Mouse (Mus musculus) forebrain, embryonic 11.5 days (tissue): ENCODE data around the gene Mov10. TPM values are rescaled to one million over a fixed set of nuclear protein-coding genes. Genes with fewer than 3 reads are reported as not detected.
"Not testable (repeated sequence)": the region's sequence is repeated elsewhere in the genome, so short reads cannot be mapped to it uniquely, and the experiment has no call there.

Source experiments
- ATAC-seq: fragments of 200-750 bp; cut with Nextera tagmentation; replicated peaks from 2 replicates; pipeline ENCODE4 v1.8.0; 2017; ENCODE audit warnings: moderate TSS enrichment; ENCODE audit not compliant: low FRiP score
- DNase-seq: peaks from one replicate; pipeline ENCODE4 v3.0.0-alpha.2; 2017; ENCODE audit warnings: low spot score
- H3K27ac ChIP-seq: fragments of 300-500 bp; sonication (generic); 2 replicates; pipeline ENCODE4 v1.5.1; 2014; ENCODE audit warnings: low read depth, low read length
- H3K27me3 ChIP-seq: fragments of 300-500 bp; sonication (generic); 2 replicates; pipeline ENCODE4 v1.6.1; 2014; ENCODE audit warnings: mild to moderate bottlenecking, low read length, mixed read lengths; ENCODE audit not compliant: control insufficient read depth, insufficient read depth
- H3K36me3 ChIP-seq: fragments of 300-500 bp; sonication (generic); 2 replicates; pipeline ENCODE4 v1.6.1; 2014; ENCODE audit warnings: mild to moderate bottlenecking, low read length, moderate library complexity, mixed read lengths; ENCODE audit not compliant: control insufficient read depth, insufficient read depth
- H3K4me1 ChIP-seq: fragments of 300-500 bp; sonication (generic); replicated peaks from 2 replicates; pipeline ENCODE4 v1.6.1; 2014; ENCODE audit warnings: low read length, mixed read lengths; ENCODE audit not compliant: control insufficient read depth, insufficient read depth
- H3K4me2 ChIP-seq: fragments of 300-500 bp; sonication (generic); 2 replicates; pipeline ENCODE4 v1.6.1; 2014; ENCODE audit warnings: low read depth, mild to moderate bottlenecking, low read length, moderate library complexity, mixed read lengths; ENCODE audit not compliant: severe bottlenecking
- H3K4me3 ChIP-seq: fragments of 300-500 bp; sonication (generic); 2 replicates; pipeline ENCODE4 v1.5.1; 2014; ENCODE audit warnings: low read depth, low read length
- H3K9ac ChIP-seq: fragments of 300-500 bp; sonication (generic); 2 replicates; pipeline ENCODE4 v1.6.1; 2014; ENCODE audit warnings: low read length
- H3K9me3 ChIP-seq: fragments of 300-500 bp; sonication (generic); 2 replicates; pipeline ENCODE4 v1.6.1; 2016; ENCODE audit warnings: low read length, mixed read lengths; ENCODE audit not compliant: control insufficient read depth
- WGBS: fragments of 180-500 bp; shearing (Covaris S2); extraction: QIAGEN DNeasy Blood & Tissue Kit; methylation state at CpG from one replicate; pipeline ENCODE4 v1.1.7; 2014; 5-methylcytosine and 5-hydroxymethylcytosine counted together
- polyA plus RNA-seq: library from polyadenylated mRNA; unstranded; fragments of >200 nt; fragmentation: Nextera tagmentation; extraction: Ambion mirVana; gene quantifications from 2 replicates; pipeline ENCODE4 v1.2.1, GENCODE M21; 2014

Gene Mov10
- polyA plus RNA-seq, 1 experiment from 2014 or later = 15.3 TPM

DNA sequence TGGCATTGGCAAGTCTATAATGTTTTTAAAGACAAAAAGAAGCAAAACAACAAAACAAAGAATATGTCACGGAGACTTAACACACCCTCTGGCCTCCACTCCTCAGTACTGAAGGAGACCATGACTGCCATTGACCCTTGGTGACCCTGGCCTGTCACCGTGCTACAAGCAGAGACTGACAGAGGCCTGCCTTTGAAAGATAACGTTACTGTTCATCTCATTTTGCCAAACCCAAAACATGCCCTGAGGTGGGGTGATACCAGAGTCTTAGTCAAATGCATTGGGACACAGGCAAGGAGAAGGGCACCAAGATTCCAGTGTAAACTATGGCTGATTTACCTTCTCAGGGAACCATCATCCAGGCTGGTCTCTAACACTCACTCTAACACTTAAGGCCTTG, 49.2 kb downstream of the Mov10 start:
- H3K36me3 ChIP-seq = no peaks in the 10 kb centered on the region
- no peak overlapping the region for H3K4me2 ChIP-seq
- 57% methylated on average over 3 of the region's 3 CpGs for WGBS
- H3K4me1 ChIP-seq = no peaks in the 10 kb centered on the region
- ATAC-seq (no peak), DNase-seq (peak; percentile 34)
- no peak overlapping the region for H3K27ac ChIP-seq
- H3K9me3 ChIP-seq = no peaks in the 10 kb centered on the region
- no peak overlapping the region for H3K4me3 ChIP-seq
- H3K27me3 ChIP-seq = no peaks in the 10 kb centered on the region
- H3K9ac ChIP-seq = no peak overlapping the region

DNA sequence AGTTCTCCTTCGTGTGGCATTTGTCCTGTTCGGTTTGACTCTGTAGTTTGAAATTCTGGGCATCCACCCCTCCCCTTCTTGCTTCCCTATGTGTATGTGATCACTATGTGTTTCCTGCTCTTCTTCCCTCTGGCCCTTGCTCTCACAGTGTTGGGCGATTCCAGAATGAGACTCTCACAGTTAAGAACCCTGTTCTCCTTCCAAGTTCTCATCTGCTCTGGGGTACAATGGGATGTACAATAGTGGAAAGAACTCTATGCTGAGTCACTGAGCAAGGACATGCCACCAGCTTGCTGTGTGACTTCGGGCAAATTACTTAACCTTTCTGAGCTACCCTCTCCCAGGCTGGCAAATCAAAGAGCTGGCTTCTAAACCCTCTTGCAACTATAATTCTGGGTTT, 50.6 kb downstream of the Mov10 start:
- H3K9ac ChIP-seq = no peak overlapping the region
- H3K4me3 ChIP-seq = no peak overlapping the region
- no peaks in the 10 kb centered on the region for H3K9me3 ChIP-seq
- no peak overlapping the region for H3K4me2 ChIP-seq
- no peak for ATAC-seq
- no peaks in the 10 kb centered on the region for H3K36me3 ChIP-seq
- 79% methylated on average over 4 of the region's 4 CpGs for WGBS
- H3K27me3 ChIP-seq = no peaks in the 10 kb centered on the region
- DNase-seq = peak; percentile 30
- no peaks in the 10 kb centered on the region for H3K4me1 ChIP-seq
- no peak overlapping the region for H3K27ac ChIP-seq

DNA sequence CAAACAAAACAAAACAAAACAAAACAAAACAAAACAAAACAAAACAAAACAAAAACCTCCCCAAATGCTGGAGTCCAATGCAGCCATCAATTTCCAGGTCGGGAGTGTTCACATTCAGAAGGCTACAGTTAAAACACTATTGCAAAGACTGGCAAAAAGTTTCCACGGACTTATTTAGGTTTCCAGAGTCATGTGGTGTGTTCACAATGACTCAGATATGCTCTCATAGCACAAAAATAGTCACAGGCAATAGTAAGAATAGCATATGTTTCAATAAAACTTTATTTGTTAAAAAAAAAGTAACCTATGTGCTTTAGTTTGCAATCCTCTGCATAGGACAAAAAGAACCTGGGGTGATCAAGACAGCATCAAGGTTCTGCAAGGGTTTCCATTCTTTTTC, 51.2 kb downstream of the Mov10 start:
- no peak overlapping the region for H3K27ac ChIP-seq
- DNase-seq (no peak), ATAC-seq (no peak)
- 75% methylated on average over 2 of the region's 2 CpGs for WGBS
- H3K4me3 ChIP-seq = no peak overlapping the region
- no peaks in the 10 kb centered on the region for H3K27me3 ChIP-seq
- no peaks in the 10 kb centered on the region for H3K9me3 ChIP-seq
- H3K4me1 ChIP-seq = no peaks in the 10 kb centered on the region
- H3K4me2 ChIP-seq = no peak overlapping the region
- no peak overlapping the region for H3K9ac ChIP-seq
- no peaks in the 10 kb centered on the region for H3K36me3 ChIP-seq

DNA sequence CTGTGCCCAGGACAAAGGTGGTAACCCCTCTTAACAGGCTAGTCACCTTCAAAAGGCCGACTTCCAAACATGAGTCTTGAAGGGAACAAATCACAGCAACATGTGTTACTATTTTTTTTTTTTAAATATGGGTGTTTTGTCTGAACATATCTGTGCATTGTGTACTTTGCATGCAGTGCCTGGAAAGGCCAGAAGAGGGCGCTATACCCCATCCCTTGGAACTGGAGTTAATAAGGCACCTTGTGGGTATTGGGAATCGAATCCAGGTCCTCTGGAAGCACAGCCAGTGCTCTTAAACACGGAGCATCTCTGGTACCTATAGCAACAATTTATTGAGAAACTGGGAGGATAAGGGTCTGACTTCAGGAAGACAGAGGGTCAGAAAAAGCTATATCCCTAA, 53.3 kb downstream of the Mov10 start:
- H3K27me3 ChIP-seq = no peaks in the 10 kb centered on the region

DNA sequence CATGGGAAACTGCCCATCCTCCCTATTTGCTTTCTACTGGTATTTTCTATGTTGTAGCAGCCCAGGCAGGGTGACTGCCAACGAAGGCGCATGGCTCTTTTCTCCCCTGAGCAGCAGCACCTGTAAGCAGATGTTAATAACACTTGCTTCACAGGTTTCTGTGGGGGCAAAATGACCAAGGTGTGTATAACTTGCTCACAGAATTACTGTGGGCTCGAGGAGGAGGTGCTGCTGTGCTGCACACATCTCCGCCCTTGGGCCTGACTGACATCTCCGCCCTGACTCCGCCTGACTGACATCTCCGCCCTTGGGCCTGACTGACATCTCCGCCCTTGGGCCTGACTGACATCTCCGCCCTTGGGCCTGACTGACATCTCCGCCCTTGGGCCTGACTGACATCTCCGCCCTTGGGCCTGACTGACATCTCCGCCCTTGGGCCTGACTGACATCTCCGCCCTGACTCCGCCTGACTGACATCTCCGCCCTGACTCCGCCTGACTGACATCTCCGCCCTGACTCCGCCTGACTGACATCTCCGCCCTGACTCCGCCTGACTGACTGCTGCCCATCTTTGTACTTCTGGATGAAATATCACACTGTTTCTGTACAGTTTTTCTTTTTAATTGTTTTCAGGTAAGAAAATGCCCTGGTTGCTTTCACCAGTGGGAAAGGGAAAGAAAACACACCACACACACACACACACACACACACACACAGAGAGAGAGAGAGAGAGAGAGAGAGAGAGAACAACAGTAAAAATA, 56.1 kb downstream of the Mov10 start:
- not testable (repeated sequence) for H3K4me1 ChIP-seq, ATAC-seq, DNase-seq, H3K9ac ChIP-seq, H3K4me2 ChIP-seq, H3K36me3 ChIP-seq, H3K9me3 ChIP-seq, H3K27me3 ChIP-seq, H3K27ac ChIP-seq, H3K4me3 ChIP-seq
- 21% methylated on average over 18 of the region's 20 CpGs for WGBS

More for the DNA sequence above, 53.3 kb downstream of the Mov10 start:
- Histone ChIP-seq H3K4me3 (no peak overlapping the region), H3K4me2 (no peak overlapping the region), H3K36me3 (no peaks in the 10 kb centered on the region), H3K4me1 (no peaks in the 10 kb centered on the region), H3K9ac (no peak overlapping the region), H3K27ac (no peak overlapping the region), H3K9me3 (no peaks in the 10 kb centered on the region)
- DNase-seq (no peak), ATAC-seq (no peak)
- WGBS = 21% methylated on average over 4 of the region's 4 CpGs

DNA sequence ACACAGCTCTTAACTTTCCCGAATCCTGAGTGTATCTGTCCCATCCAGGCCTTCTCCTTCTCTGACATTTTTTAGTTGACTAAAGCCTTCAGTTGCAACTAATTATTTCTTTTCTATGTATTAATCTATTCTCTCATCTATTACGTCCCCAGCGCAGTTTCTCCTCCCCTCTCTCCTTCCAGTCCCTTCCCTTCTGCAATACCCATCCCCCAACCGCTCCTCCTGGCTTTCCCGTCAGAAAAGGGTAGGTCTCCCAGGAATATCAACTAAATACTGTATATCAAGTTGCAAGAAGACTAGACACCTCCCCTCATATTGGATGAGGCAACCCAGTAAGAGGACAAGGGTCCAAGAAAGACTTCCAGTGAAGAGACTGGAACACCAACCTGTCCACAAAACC, 59.5 kb downstream of the Mov10 start:
- ATAC-seq (peak; percentile 12; the same call in 1 of the 2 replicates), DNase-seq (no peak)
- Histone ChIP-seq H3K4me1 (no peaks in the 10 kb centered on the region), H3K27me3 (no peaks in the 10 kb centered on the region), H3K9me3 (no peaks in the 10 kb centered on the region), H3K27ac (no peak overlapping the region), H3K9ac (peak overlapping the region; percentile 56), H3K36me3 (no peaks in the 10 kb centered on the region), H3K4me2 (peak overlapping the region; percentile 58), H3K4me3 (peak overlapping the region; percentile 29)
- WGBS = 7% methylated on average over 5 of the region's 5 CpGs

DNA sequence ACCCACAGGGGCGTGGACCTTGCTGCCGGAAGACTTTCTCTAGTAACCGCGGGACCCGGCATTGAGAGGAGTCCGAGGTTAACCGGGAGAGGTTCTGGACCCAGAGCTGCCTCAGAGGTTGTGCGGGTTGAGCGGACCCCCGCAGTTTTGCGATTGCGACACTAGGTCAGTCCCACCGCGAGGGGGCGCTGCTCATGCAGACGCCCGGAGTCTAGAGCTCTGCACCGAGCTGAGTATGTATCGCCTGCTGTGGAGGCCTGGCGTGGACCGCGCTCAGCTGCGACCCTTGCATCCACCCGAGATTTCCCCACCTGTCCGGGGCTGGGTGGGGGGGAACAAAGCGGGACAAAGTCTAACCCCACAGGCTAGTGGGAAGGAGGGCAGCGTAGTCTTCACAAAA, 60.0 kb downstream of the Mov10 start:
- H3K4me1 ChIP-seq = no peaks in the 10 kb centered on the region
- 1% methylated on average over 27 of the region's 27 CpGs for WGBS
- no peak overlapping the region for H3K27ac ChIP-seq
- H3K36me3 ChIP-seq = no peaks in the 10 kb centered on the region
- ATAC-seq = peak; percentile 90
- peak overlapping the region; percentile 56 for H3K9ac ChIP-seq
- peak; percentile 92 for DNase-seq
- H3K4me3 ChIP-seq = peak overlapping the region; percentile 29
- H3K4me2 ChIP-seq = peak overlapping the region; percentile 58
- no peaks in the 10 kb centered on the region for H3K27me3 ChIP-seq
- H3K9me3 ChIP-seq = no peaks in the 10 kb centered on the region

DNA sequence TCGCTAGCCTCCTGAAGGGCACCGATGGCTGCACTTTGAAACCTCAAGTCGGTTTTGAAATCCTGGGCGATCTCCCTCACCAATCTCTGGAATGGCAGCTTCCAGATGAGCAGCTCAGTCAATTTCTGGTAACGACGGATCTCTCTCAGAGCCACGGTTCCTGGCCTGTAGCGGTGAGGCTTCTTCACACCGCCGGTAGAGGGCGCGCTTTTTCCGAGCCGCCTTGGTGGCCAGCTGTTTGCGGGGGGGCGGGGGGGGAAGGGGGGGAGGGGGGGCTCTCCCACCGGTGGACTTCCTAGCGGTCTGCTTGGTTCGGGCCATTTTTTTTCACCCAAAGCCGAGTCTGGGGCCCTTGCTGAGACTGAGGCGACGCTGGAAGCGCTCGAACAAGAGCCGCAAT, 65.5 kb downstream of the Mov10 start:
- not testable (repeated sequence) for ATAC-seq, H3K9me3 ChIP-seq, H3K4me2 ChIP-seq, H3K27me3 ChIP-seq, H3K4me3 ChIP-seq, H3K27ac ChIP-seq, H3K36me3 ChIP-seq, H3K9ac ChIP-seq, H3K4me1 ChIP-seq
- WGBS = 15% methylated on average over 21 of the region's 25 CpGs
- peak; percentile 65 for DNase-seq
